Mouse (Mus musculus): ENCODE measurements around the gene Rem1. TPM values are rescaled to one million over a fixed set of nuclear protein-coding genes. Genes with fewer than 3 reads are reported as not detected.
A peak's percentile ranks its signal among the peaks of the same experiment; 100 is the strongest.
"Not testable (repeated sequence)": the region's sequence is repeated elsewhere in the genome, so short reads cannot be mapped to it uniquely, and the experiment has no call there.

Gene Rem1
- polyA plus RNA-seq, 1 experiment from 2014 or later = 0.35 TPM

- 74% methylated on average over 29 of the region's 29 CpGs for WGBS
- Histone ChIP-seq H3K9me3 (no peaks in the 10 kb centered on the region), H3K27me3 (ENCODE audit: insufficient read depth, poor library complexity, severe bottlenecking) (peaks cover 27% of the 10 kb centered on the region), H3K36me3 (no peaks in the 10 kb centered on the region), H3K4me1 (replicated peaks) (peaks cover 15% of the 10 kb centered on the region), H3K4me3 (no peak overlapping the region), H3K27ac (no peak overlapping the region)
- no peak for DNase-seq (ENCODE audit: low spot score)
These were observed 7.6 kb downstream of the Rem1 start for GRCm38 (mm10) chr2:152634311-152634710.

- 0 out of 2 replicates have a peak, but pooled peaks cover 18% of the 10 kb centered on the region for H3K27me3 ChIP-seq (ENCODE audit: insufficient read depth, poor library complexity, severe bottlenecking)
- no peaks in the 10 kb centered on the region for H3K9me3 ChIP-seq
- 72% methylated on average over 23 of the region's 23 CpGs for WGBS
- no peak overlapping the region for H3K4me3 ChIP-seq
- no peak overlapping the region for H3K27ac ChIP-seq
- H3K4me1 ChIP-seq (replicated peaks) = peaks cover 24% of the 10 kb centered on the region
- DNase-seq (ENCODE audit: low spot score) = no peak
- no peaks in the 10 kb centered on the region for H3K36me3 ChIP-seq
These were observed 9.7 kb downstream of the Rem1 start for GRCm38 (mm10) chr2:152636246-152637005.

GRCm38 (mm10) chr2:152637006-152637322 lies 10.2 kb downstream of the Rem1 start:
- Histone ChIP-seq H3K4me3 (no peak overlapping the region), H3K9me3 (no peaks in the 10 kb centered on the region), H3K4me1 (replicated peaks) (peaks cover 24% of the 10 kb centered on the region), H3K36me3 (no peaks in the 10 kb centered on the region), H3K27me3 (ENCODE audit: insufficient read depth, poor library complexity, severe bottlenecking) (0 out of 2 replicates have a peak, but pooled peaks cover 16% of the 10 kb centered on the region), H3K27ac (no peak overlapping the region)
- no peak for DNase-seq (ENCODE audit: low spot score)
- WGBS = 90% methylated on average over 6 of the region's 6 CpGs

GRCm38 (mm10) chr2:152637381-152637780 lies 10.6 kb downstream of the Rem1 start:
- WGBS = 88% methylated on average over 4 of the region's 4 CpGs
- no peak overlapping the region for H3K4me3 ChIP-seq
- no peaks in the 10 kb centered on the region for H3K36me3 ChIP-seq
- H3K4me1 ChIP-seq (replicated peaks) = peaks cover 24% of the 10 kb centered on the region
- no peak overlapping the region for H3K27ac ChIP-seq
- DNase-seq (ENCODE audit: low spot score) = no peak
- H3K9me3 ChIP-seq = no peaks in the 10 kb centered on the region
- H3K27me3 ChIP-seq (ENCODE audit: insufficient read depth, poor library complexity, severe bottlenecking) = 0 out of 2 replicates have a peak, but pooled peaks cover 12% of the 10 kb centered on the region

GRCm38 (mm10) chr2:152638865-152639264 lies 12.1 kb downstream of the Rem1 start:
- no peak for DNase-seq (ENCODE audit: low spot score)
- Histone ChIP-seq H3K4me1 (replicated peaks) (peaks cover 14% of the 10 kb centered on the region), H3K27ac (0 out of 2 replicates have a peak overlapping the region, but pooled peaks have one; percentile 60), H3K4me3 (no peak overlapping the region), H3K9me3 (no peaks in the 10 kb centered on the region), H3K36me3 (no peaks in the 10 kb centered on the region), H3K27me3 (ENCODE audit: insufficient read depth, poor library complexity, severe bottlenecking) (no peaks in the 10 kb centered on the region)
- WGBS = 59% methylated on average over 6 of the region's 6 CpGs

GRCm38 (mm10) chr2:152639406-152640113 lies 12.8 kb downstream of the Rem1 start:
- peak; percentile 15 for DNase-seq (ENCODE audit: low spot score)
- Histone ChIP-seq H3K27me3 (ENCODE audit: insufficient read depth, poor library complexity, severe bottlenecking) (no peaks in the 10 kb centered on the region), H3K4me3 (no peak overlapping the region), H3K36me3 (no peaks in the 10 kb centered on the region), H3K27ac (peak overlapping the region; percentile 60), H3K9me3 (no peaks in the 10 kb centered on the region), H3K4me1 (replicated peaks) (peaks cover 14% of the 10 kb centered on the region)
- 12% methylated on average over 11 of the region's 11 CpGs for WGBS

GRCm38 (mm10) chr2:152652901-152653620 lies 26.3 kb downstream of the Rem1 start:
- no peak overlapping the region for H3K4me3 ChIP-seq
- no peak for DNase-seq (ENCODE audit: low spot score)
- no peaks in the 10 kb centered on the region for H3K36me3 ChIP-seq
- H3K4me1 ChIP-seq (replicated peaks) = peaks cover 26% of the 10 kb centered on the region
- H3K27ac ChIP-seq = peak overlapping the region; percentile 23; the same call in 1 of the 2 replicates
- H3K27me3 ChIP-seq (ENCODE audit: insufficient read depth, poor library complexity, severe bottlenecking) = no peaks in the 10 kb centered on the region
- 72% methylated on average over 10 of the region's 10 CpGs for WGBS
- no peaks in the 10 kb centered on the region for H3K9me3 ChIP-seq

- Histone ChIP-seq H3K9me3 (no peaks in the 10 kb centered on the region), H3K27ac (peak overlapping the region; percentile 29; the same call in 1 of the 2 replicates), H3K4me1 (replicated peaks) (peaks cover 26% of the 10 kb centered on the region), H3K4me3 (no peak overlapping the region), H3K27me3 (ENCODE audit: insufficient read depth, poor library complexity, severe bottlenecking) (no peaks in the 10 kb centered on the region), H3K36me3 (no peaks in the 10 kb centered on the region)
- no peak for DNase-seq (ENCODE audit: low spot score)
- 51% methylated on average over 14 of the region's 14 CpGs for WGBS
These were observed 27.3 kb downstream of the Rem1 start for GRCm38 (mm10) chr2:152653874-152654715.

- Histone ChIP-seq H3K4me3 (no peak overlapping the region), H3K9me3 (no peaks in the 10 kb centered on the region), H3K27ac (no peak overlapping the region), H3K4me1 (replicated peaks) (peaks cover 26% of the 10 kb centered on the region), H3K36me3 (no peaks in the 10 kb centered on the region), H3K27me3 (ENCODE audit: insufficient read depth, poor library complexity, severe bottlenecking) (no peaks in the 10 kb centered on the region)
- DNase-seq (ENCODE audit: low spot score) = no peak
- 63% methylated on average over 10 of the region's 10 CpGs for WGBS
These were observed 30.6 kb downstream of the Rem1 start for GRCm38 (mm10) chr2:152657398-152657797.

GRCm38 (mm10) chr2:152661163-152661562 lies 34.4 kb downstream of the Rem1 start:
- Histone ChIP-seq H3K4me1 (replicated peaks) (no peaks in the 10 kb centered on the region; the same call in 1 of the 2 replicates), H3K9me3 (no peaks in the 10 kb centered on the region), H3K27me3 (ENCODE audit: insufficient read depth, poor library complexity, severe bottlenecking) (no peaks in the 10 kb centered on the region), H3K4me3 (no peak overlapping the region), H3K27ac (no peak overlapping the region), H3K36me3 (no peaks in the 10 kb centered on the region)
- DNase-seq (ENCODE audit: low spot score) = no peak
- WGBS = 84% methylated on average over 6 of the region's 6 CpGs

GRCm38 (mm10) chr2:152666191-152666590 lies 39.4 kb downstream of the Rem1 start:
- peaks cover 17% of the 10 kb centered on the region for H3K4me1 ChIP-seq (replicated peaks)
- H3K9me3 ChIP-seq; H3K36me3 ChIP-seq; H3K27ac ChIP-seq; H3K4me3 ChIP-seq; DNase-seq (ENCODE audit: low spot score); H3K27me3 ChIP-seq (ENCODE audit: insufficient read depth, poor library complexity, severe bottlenecking): not testable (repeated sequence)
- WGBS = 84% methylated on average over 3 of the region's 3 CpGs

- Histone ChIP-seq H3K27ac (peak within 1 kb of the TSS; percentile 98), H3K4me3 (peak within 1 kb of the TSS; percentile 86), H3K36me3 (peaks cover 32% of the 10 kb centered on the region), H3K4me1 (replicated peaks) (peaks cover 34% of the 10 kb centered on the region), H3K9me3 (no peaks in the 10 kb centered on the region), H3K27me3 (ENCODE audit: insufficient read depth, poor library complexity, severe bottlenecking) (no peaks in the 10 kb centered on the region)
- DNase-seq (ENCODE audit: low spot score) = peak; percentile 95
- under 1% methylated on average over 35 of the region's 35 CpGs for WGBS
These were observed 42.5 kb downstream of the Rem1 start, which contains the start of gene H13 for GRCm38 (mm10) chr2:152669256-152669638. H13 (plus strand) TSS chr2:152669461.

All from hindbrain, embryonic 10.5 days (tissue).